Mouse (Mus musculus) C2C12 (cell line): ENCODE data around the gene S100a6. TPM values are rescaled to one million over a fixed set of nuclear protein-coding genes. Genes with fewer than 3 reads are reported as not detected.

Experiments
- H3K27me3 ChIP-seq: one replicate; pipeline ENCODE4 v1.6.1; 2011; ENCODE audit not compliant: control insufficient read depth, insufficient read depth, insufficient read length
- H3K36me3 ChIP-seq: one replicate; pipeline ENCODE4 v1.6.1; 2011; ENCODE audit not compliant: control insufficient read depth, insufficient read depth
- H3K4me3 ChIP-seq: one replicate; pipeline ENCODE4 v1.5.1; 2011; ENCODE audit warnings: mild to moderate bottlenecking, control low read depth; ENCODE audit not compliant: poor library complexity, insufficient read depth, severe bottlenecking
- H3K79me2 ChIP-seq: one replicate; pipeline ENCODE4 v1.6.1; 2011; ENCODE audit not compliant: control insufficient read depth, insufficient read depth
- H3K79me3 ChIP-seq: one replicate; pipeline ENCODE4 v1.6.1; 2011; ENCODE audit warnings: low read depth, control low read depth
- H3ac ChIP-seq: one replicate; pipeline ENCODE3; 2011; ENCODE audit warnings: low read depth; ENCODE audit not compliant: control insufficient read depth, insufficient read length
- CEBPB ChIP-seq: IDR thresholded peaks from one replicate; pipeline ENCODE4 v1.6.1; 2011; ENCODE audit warnings: low read depth, mild to moderate bottlenecking, control low read depth, moderate library complexity
- CTCF ChIP-seq: IDR thresholded peaks from one replicate; pipeline ENCODE4 v1.5.1; 2011; ENCODE audit not compliant: control insufficient read depth, insufficient read depth, insufficient read length
- FOSL1 ChIP-seq: IDR thresholded peaks from one replicate; pipeline ENCODE4 v1.8.0; 2011; ENCODE audit warnings: mild to moderate bottlenecking, low read length; ENCODE audit not compliant: poor library complexity, insufficient read depth, severe bottlenecking
- MAX ChIP-seq: IDR thresholded peaks from one replicate; pipeline ENCODE4 v1.6.1; 2011; ENCODE audit warnings: mild to moderate bottlenecking, control low read depth
- MYOD1 ChIP-seq: IDR thresholded peaks from one replicate; pipeline ENCODE4 v1.6.1; 2011; ENCODE audit warnings: low read depth; ENCODE audit not compliant: control insufficient read depth, insufficient read length
- MYOG ChIP-seq: IDR thresholded peaks from one replicate; pipeline ENCODE4 v1.6.1; 2011; ENCODE audit not compliant: control insufficient read depth, insufficient read length; ENCODE audit errors: extremely low read depth
- USF1 ChIP-seq: IDR thresholded peaks from one replicate; pipeline ENCODE4 v1.6.1; 2011; ENCODE audit warnings: low read depth, mild to moderate bottlenecking, control low read depth, moderate library complexity
- polyA plus RNA-seq: library from polyadenylated mRNA; unstranded; fragments of >200 nt; fragmentation: generic; extraction: Trizol; gene quantifications from one replicate; pipeline ENCODE4 v1.2.1, GENCODE M21; 2012; ENCODE audit warnings: missing spikeins

S100a6 gene
- polyA plus RNA-seq, 1 experiment = 4,076 TPM

- Histone ChIP-seq H3K4me3 (no peak overlapping the region), H3K79me3 (no peaks in the 10 kb centered on the region), H3K27me3 (no peaks in the 10 kb centered on the region), H3K79me2 (no peaks in the 10 kb centered on the region), H3K36me3 (no peaks in the 10 kb centered on the region), H3ac (peak overlapping the region; percentile 48)
- TF ChIP-seq CEBPB (no peak), MYOD1 (peak; percentile 15), FOSL1 (peak; percentile 55), CTCF (no peak), MAX (peak; percentile 80), USF1 (no peak), MYOG (no peak)
Observed at GRCm38 (mm10) chr3:90587361-90588101, 25.2 kb upstream of the S100a6 start.

- Histone ChIP-seq H3K79me3 (no peaks in the 10 kb centered on the region), H3K27me3 (no peaks in the 10 kb centered on the region), H3K79me2 (no peaks in the 10 kb centered on the region), H3K4me3 (no peak overlapping the region), H3ac (no peak overlapping the region), H3K36me3 (no peaks in the 10 kb centered on the region)
- no peak for TF ChIP-seq USF1
- peak; percentile 85 for TF ChIP-seq MYOD1
Observed at GRCm38 (mm10) chr3:90589390-90589789, 23.3 kb upstream of the S100a6 start.

GRCm38 (mm10) chr3:90589947-90590346, 22.7 kb upstream of the S100a6 start, which contains the start of gene S100a2:
Gene S100a2, plus strand, starts transcription at chr3:90590247.
- TF ChIP-seq MAX (no peak), CEBPB (no peak), FOSL1 (no peak), USF1 (no peak), MYOG (no peak), CTCF (no peak), MYOD1 (no peak)
- Histone ChIP-seq H3K4me3 (no peak within 1 kb of the TSS), H3K79me3 (no peaks in the 10 kb centered on the region), H3K36me3 (no peaks in the 10 kb centered on the region), H3K79me2 (no peaks in the 10 kb centered on the region), H3K27me3 (no peaks in the 10 kb centered on the region), H3ac (no peak within 1 kb of the TSS)

- Histone ChIP-seq H3K79me2 (no peaks in the 10 kb centered on the region), H3ac (no peak overlapping the region), H3K36me3 (no peaks in the 10 kb centered on the region), H3K79me3 (no peaks in the 10 kb centered on the region), H3K4me3 (no peak overlapping the region), H3K27me3 (no peaks in the 10 kb centered on the region)
- TF ChIP-seq MAX = no peak
Observed at GRCm38 (mm10) chr3:90594466-90594865, 18.2 kb upstream of the S100a6 start.

- H3K36me3 ChIP-seq = no peaks in the 10 kb centered on the region
- no peaks in the 10 kb centered on the region for H3K79me3 ChIP-seq
- no peak overlapping the region for H3ac ChIP-seq
- no peaks in the 10 kb centered on the region for H3K27me3 ChIP-seq
- H3K79me2 ChIP-seq = no peaks in the 10 kb centered on the region
- no peak overlapping the region for H3K4me3 ChIP-seq
- TF ChIP-seq MAX (no peak), USF1 (no peak), CTCF (no peak), MYOG (no peak), FOSL1 (no peak), CEBPB (no peak), MYOD1 (no peak)
Observed at GRCm38 (mm10) chr3:90595556-90595955, 17.1 kb upstream of the S100a6 start.

- Histone ChIP-seq H3K27me3 (no peaks in the 10 kb centered on the region), H3K79me2 (peaks cover 2% of the 10 kb centered on the region), H3K79me3 (no peaks in the 10 kb centered on the region), H3ac (no peak overlapping the region), H3K36me3 (no peaks in the 10 kb centered on the region), H3K4me3 (no peak overlapping the region)
- TF ChIP-seq USF1 (no peak), MYOG (no peak), MYOD1 (no peak), MAX (no peak), CTCF (no peak), FOSL1 (no peak), CEBPB (no peak)
Observed at GRCm38 (mm10) chr3:90596810-90597209, 15.9 kb upstream of the S100a6 start.
